Mouse (Mus musculus) kidney, postnatal 0 days (tissue): ENCODE measurements at regions not wholly inside any gene's neighbourhood (a gene's known extent, or its start where the extent isn't known, plus 50 kb on each side); places are given as distances from the start of the nearest gene placed in this dataset.

ENCODE experiments used
- ATAC-seq: fragments of 200-750 bp; cut with Nextera tagmentation; replicated peaks from 2 replicates; pipeline ENCODE4 v1.8.0; 2017; ENCODE audit warnings: low read depth, moderate number of reproducible peaks, moderate TSS enrichment, moderate library complexity; ENCODE audit not compliant: low FRiP score
- DNase-seq: peaks from one replicate; pipeline ENCODE4 v3.0.0-alpha.2; 2016; ENCODE audit warnings: low spot score
- H3K27ac ChIP-seq: fragments of 300-500 bp; sonication (generic); 2 replicates; pipeline ENCODE4 v1.5.1; 2014; ENCODE audit warnings: mild to moderate bottlenecking
- H3K27me3 ChIP-seq: fragments of 300-500 bp; sonication (generic); 2 replicates; pipeline ENCODE4 v1.6.1; 2014; ENCODE audit warnings: low read length, mixed read lengths; ENCODE audit not compliant: insufficient read depth
- H3K36me3 ChIP-seq: fragments of 300-500 bp; sonication (generic); 2 replicates; pipeline ENCODE4 v1.6.1; 2014; ENCODE audit warnings: low read length, mixed read lengths; ENCODE audit not compliant: insufficient read depth
- H3K4me1 ChIP-seq: fragments of 300-500 bp; sonication (generic); replicated peaks from 2 replicates; pipeline ENCODE4 v1.6.1; 2014; ENCODE audit warnings: antibody characterized with exemption, low read length, mixed read lengths; ENCODE audit not compliant: insufficient read depth
- H3K4me2 ChIP-seq: fragments of 300-500 bp; sonication (generic); 2 replicates; pipeline ENCODE4 v1.6.1; 2014; ENCODE audit warnings: mild to moderate bottlenecking, low read length, moderate library complexity, mixed read lengths
- H3K4me3 ChIP-seq: fragments of 300-500 bp; sonication (generic); replicated peaks from 2 replicates; pipeline ENCODE4 v1.5.1; 2014; ENCODE audit warnings: low read depth, low read length
- H3K9ac ChIP-seq: fragments of 300-500 bp; sonication (generic); 2 replicates; pipeline ENCODE4 v1.6.1; 2014; ENCODE audit warnings: low read depth, low read length
- H3K9me3 ChIP-seq: fragments of 300-500 bp; sonication (generic); replicated peaks from 2 replicates; pipeline ENCODE4 v1.6.1; 2016; ENCODE audit warnings: low read length, inconsistent platforms, mixed read lengths
- CTCF ChIP-seq: IDR thresholded peaks from 2 replicates; pipeline ENCODE4 v1.5.1; 2016; ENCODE audit warnings: antibody characterized with exemption, low read depth, mild to moderate bottlenecking, moderate library complexity
- WGBS: fragments of 180-500 bp; shearing (Covaris S2); extraction: QIAGEN DNeasy Blood & Tissue Kit; methylation state at CpG from one replicate; pipeline ENCODE4 v1.1.7; 2014; 5-methylcytosine and 5-hydroxymethylcytosine counted together

DNA sequence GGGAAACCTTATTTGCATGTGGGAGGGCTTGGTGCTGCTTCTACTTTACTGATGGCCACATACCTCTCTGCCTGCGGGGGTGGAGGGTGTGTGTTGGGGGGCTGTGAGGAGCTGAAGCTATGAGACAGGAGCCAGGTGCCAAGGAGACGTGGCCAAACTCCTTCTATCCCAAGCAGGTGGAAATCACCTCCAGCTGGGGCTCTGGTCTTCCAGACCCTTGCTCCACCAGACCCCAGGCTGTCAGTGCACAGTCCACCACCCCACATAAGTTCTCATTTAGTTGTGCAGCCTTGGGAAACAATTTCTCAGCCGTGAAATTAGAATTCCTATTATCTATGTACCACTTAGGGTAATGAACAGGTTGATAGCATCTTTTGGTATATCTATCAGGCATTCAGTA lies 2085.8 kb downstream of the 9330182O14Rik start:
- no peaks in the 10 kb centered on the region for H3K36me3 ChIP-seq
- no peak for ATAC-seq
- H3K9ac ChIP-seq = no peak overlapping the region
- no peaks in the 10 kb centered on the region for H3K4me1 ChIP-seq
- WGBS = 58% methylated on average over 3 of the region's 3 CpGs
- no peak for DNase-seq
- no peaks in the 10 kb centered on the region for H3K27me3 ChIP-seq
- TF ChIP-seq CTCF = no peak
- H3K4me2 ChIP-seq = no peak overlapping the region
- no peaks in the 10 kb centered on the region for H3K9me3 ChIP-seq
- no peak overlapping the region for H3K27ac ChIP-seq
- H3K4me3 ChIP-seq = no peak overlapping the region

DNA sequence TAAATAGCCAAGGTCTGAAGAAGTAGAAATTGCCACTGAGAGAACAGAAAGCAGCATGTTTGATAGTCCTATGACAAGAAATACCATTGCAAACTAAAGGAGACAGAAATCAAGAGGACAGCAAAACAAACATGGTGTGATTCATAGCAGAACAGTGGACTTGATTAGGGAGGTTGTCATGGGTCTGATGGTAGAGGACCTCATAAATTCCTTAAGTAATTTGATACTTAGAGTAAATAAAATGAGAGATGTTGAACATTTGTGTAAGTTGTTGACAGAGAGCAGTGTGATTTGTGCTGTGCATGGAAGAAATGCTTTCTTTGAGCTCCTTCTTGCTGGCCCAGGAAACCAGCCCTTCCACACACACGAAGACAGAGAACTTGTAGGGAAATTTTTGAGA lies 2090.8 kb downstream of the 9330182O14Rik start:
- peak; percentile 84 for DNase-seq
- peak; percentile 68 for ATAC-seq
- Histone ChIP-seq H3K36me3 (no peaks in the 10 kb centered on the region), H3K4me1 (no peaks in the 10 kb centered on the region), H3K9ac (no peak overlapping the region), H3K27me3 (no peaks in the 10 kb centered on the region), H3K4me3 (no peak overlapping the region), H3K27ac (no peak overlapping the region), H3K9me3 (no peaks in the 10 kb centered on the region), H3K4me2 (no peak overlapping the region)
- TF ChIP-seq CTCF = no peak
- WGBS = 15% methylated on average over 1 of the region's 1 CpGs

DNA sequence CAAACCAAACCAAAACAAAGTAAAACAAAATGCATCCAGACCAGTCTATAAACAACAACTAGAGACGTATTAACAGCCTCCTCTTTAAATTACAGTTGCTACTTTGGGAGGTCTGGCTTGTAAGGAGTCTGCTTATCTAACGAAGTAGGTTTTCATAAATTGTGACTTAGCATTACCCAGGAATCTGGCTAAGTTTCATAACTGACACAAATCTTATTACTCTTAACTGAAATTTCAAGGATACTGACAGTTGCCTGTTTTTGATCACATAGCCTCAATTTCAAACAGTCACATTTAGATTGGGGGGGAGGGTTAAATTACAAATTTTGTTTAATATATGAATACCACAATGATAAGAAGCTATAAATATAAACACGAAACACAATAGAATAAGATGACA lies 2097.5 kb downstream of the 9330182O14Rik start:
- ATAC-seq (no peak), DNase-seq (peak; percentile 49)
- Histone ChIP-seq H3K36me3 (no peaks in the 10 kb centered on the region), H3K9ac (no peak overlapping the region), H3K4me2 (no peak overlapping the region), H3K9me3 (peaks cover 3% of the 10 kb centered on the region; the same call in 1 of the 2 replicates), H3K27ac (no peak overlapping the region), H3K27me3 (no peaks in the 10 kb centered on the region), H3K4me3 (no peak overlapping the region), H3K4me1 (no peaks in the 10 kb centered on the region)
- WGBS = 73% methylated on average over 3 of the region's 3 CpGs
- no peak for TF ChIP-seq CTCF

DNA sequence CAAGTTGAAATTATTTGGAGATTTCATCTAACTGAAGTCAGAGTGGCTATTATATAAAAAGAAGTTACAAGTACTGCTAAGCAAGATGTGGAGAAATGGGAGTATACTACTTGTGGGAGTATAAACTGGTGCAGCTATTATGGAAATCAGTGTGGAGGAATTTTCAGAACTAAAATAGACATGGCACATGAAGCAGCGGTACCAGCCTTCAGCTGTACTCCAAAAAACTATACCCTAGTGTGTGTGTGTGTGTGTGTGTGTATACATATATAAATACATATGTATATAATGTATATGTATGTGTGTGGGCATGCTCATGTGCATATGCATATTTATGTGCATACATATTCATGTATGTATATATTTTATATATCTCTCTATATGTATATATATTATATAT lies 2112.6 kb downstream of the 9330182O14Rik start:
- Histone ChIP-seq H3K9ac (no peak overlapping the region), H3K4me2 (no peak overlapping the region), H3K4me1 (no peaks in the 10 kb centered on the region), H3K27me3 (no peaks in the 10 kb centered on the region), H3K9me3 (no peaks in the 10 kb centered on the region), H3K4me3 (no peak overlapping the region), H3K36me3 (no peaks in the 10 kb centered on the region), H3K27ac (no peak overlapping the region)
- WGBS = 85% methylated on average over 1 of the region's 1 CpGs
- DNase-seq = no peak
- no peak for ATAC-seq
- TF ChIP-seq CTCF = no peak

DNA sequence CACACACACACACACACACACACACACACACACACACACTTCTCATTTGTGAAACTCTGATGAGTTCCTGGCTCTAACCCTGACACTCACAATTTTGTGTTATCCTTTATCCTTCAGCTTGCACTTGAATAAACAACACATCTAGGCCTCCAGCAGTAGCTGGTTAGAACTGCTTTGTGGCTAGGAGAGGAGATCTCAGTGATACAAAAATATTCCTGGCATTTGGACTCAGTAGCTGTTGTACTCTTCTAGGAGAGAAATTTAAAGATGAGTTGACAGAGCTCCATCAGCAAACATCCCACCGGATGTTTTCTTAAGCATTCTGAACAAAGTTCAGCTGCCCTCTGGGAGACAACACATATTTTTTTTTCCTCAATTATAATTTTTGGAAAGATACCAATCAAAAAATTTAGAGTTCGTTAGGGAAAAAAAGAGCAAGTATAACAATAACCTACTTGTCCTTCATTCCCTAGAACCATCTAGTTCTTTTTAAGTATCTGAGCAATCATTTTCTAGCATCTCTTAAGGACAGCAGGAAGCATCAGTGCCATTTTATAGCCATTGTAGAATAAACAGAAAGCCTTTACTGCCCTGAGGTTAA lies 2118.7 kb downstream of the 9330182O14Rik start:
- Histone ChIP-seq H3K9ac (no peak overlapping the region), H3K9me3 (no peaks in the 10 kb centered on the region), H3K4me2 (no peak overlapping the region), H3K27ac (no peak overlapping the region), H3K4me3 (no peak overlapping the region), H3K4me1 (no peaks in the 10 kb centered on the region), H3K27me3 (no peaks in the 10 kb centered on the region), H3K36me3 (no peaks in the 10 kb centered on the region)
- ATAC-seq = no peak
- 69% methylated on average over 2 of the region's 2 CpGs for WGBS
- peak; percentile 63 for DNase-seq
- TF ChIP-seq CTCF = no peak

DNA sequence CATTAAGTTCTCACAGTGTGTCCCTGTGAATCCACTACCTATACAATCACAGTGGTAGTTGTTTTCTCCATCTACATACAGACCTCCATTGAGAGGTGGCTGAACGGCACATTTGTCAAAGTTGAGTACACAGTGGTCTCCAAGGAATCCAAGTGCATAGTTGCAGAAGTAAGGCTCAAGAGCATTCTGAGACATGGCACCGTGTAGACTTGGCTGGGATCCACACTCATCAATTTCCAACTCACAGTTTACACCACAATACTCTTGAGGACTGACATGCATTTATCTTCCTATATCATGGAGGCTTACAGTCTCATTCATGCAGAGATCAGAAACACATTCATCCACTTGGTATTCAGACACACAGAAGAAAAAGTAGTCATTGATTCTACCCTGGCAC lies 2122.2 kb downstream of the 9330182O14Rik start:
- H3K27me3 ChIP-seq = no peaks in the 10 kb centered on the region
- H3K9ac ChIP-seq = no peak overlapping the region
- H3K36me3 ChIP-seq = no peaks in the 10 kb centered on the region
- H3K9me3 ChIP-seq = no peaks in the 10 kb centered on the region
- ATAC-seq (no peak), DNase-seq (no peak)
- no peak overlapping the region for H3K4me3 ChIP-seq
- H3K4me1 ChIP-seq = no peaks in the 10 kb centered on the region
- WGBS = 78% methylated on average over 2 of the region's 2 CpGs
- H3K27ac ChIP-seq = no peak overlapping the region
- no peak for TF ChIP-seq CTCF
- no peak overlapping the region for H3K4me2 ChIP-seq

DNA sequence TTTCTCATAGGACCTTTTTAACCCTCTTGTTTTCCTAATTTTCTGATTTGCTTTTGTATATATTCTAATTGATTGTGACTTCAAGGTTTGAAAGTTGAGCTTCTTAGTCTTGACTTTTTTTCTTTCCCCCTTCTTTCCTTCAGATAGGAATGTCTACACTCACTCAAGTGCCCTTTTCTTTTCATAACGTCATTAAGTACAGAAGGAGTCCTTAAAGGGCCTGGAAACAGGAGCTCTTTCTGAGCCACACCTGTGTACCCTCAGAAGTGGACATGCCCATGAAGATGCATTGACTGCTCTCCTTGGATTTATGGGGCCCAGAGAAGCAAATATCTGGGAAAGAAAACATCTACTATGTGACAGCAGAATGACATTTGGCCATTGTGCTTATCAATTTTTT lies 2141.0 kb downstream of the 9330182O14Rik start:
- DNase-seq (no peak), ATAC-seq (no peak)
- H3K36me3 ChIP-seq = no peaks in the 10 kb centered on the region
- H3K9me3 ChIP-seq = no peaks in the 10 kb centered on the region
- H3K9ac ChIP-seq = no peak overlapping the region
- no peaks in the 10 kb centered on the region for H3K4me1 ChIP-seq
- H3K4me2 ChIP-seq = no peak overlapping the region
- no peak for TF ChIP-seq CTCF
- H3K27ac ChIP-seq = no peak overlapping the region
- no peak overlapping the region for H3K4me3 ChIP-seq
- H3K27me3 ChIP-seq = no peaks in the 10 kb centered on the region
- WGBS = 66% methylated on average over 1 of the region's 1 CpGs
